Mouse (Mus musculus) brain, embryonic 14.5 days (tissue): ENCODE data around the gene Tomt.

ENCODE experiments used
- CTCF ChIP-seq: fragments of 200-500 bp; IDR thresholded peaks from 2 replicates; pipeline ENCODE4 v1.5.1; 2012; ENCODE audit warnings: inconsistent platforms, mild to moderate bottlenecking, moderate library complexity, borderline replicate concordance; ENCODE audit not compliant: insufficient read depth, insufficient read length; ENCODE audit errors: extremely low read depth
- POLR2A ChIP-seq: fragments of 200-500 bp; IDR thresholded peaks from 2 replicates; pipeline ENCODE4 v1.6.1; 2012; ENCODE audit warnings: mild to moderate bottlenecking, inconsistent platforms, borderline replicate concordance; ENCODE audit not compliant: poor library complexity, insufficient read depth, insufficient read length, severe bottlenecking; ENCODE audit errors: extremely low read depth

- TF ChIP-seq POLR2A (no peak), CTCF (no peak)
These were observed 21.9 kb upstream of the Tomt start for GRCm38 (mm10) chr7:101928093-101928492.
